Mouse (Mus musculus) cerebellum, adult 11 months (tissue): Measurements from ENCODE around the gene Dgcr8.

Source experiments
- DNase-seq: peaks from one replicate; pipeline ENCODE4 v3.0.0; 2022

The Dgcr8 gene

GRCm38 (mm10) chr16:18248433-18249363 is 40.3 kb downstream of the Dgcr8 start, which contains the start of the genes Trmt2a and Ranbp1:
Trmt2a (plus strand) TSS chr16:18248679.
Ranbp1 (minus strand) TSS chr16:18248732.
- DNase-seq = peak; percentile 97

- DNase-seq = no peak
These were observed 41.3 kb downstream of the Dgcr8 start for GRCm38 (mm10) chr16:18247521-18248399.

- DNase-seq = no peak
These were observed 47.5 kb downstream of the Dgcr8 start for GRCm38 (mm10) chr16:18241581-18241980.

GRCm38 (mm10) chr16:18236676-18237501 is 52.2 kb downstream of the Dgcr8 start:
- no peak for DNase-seq

GRCm38 (mm10) chr16:18235389-18236065 is 53.5 kb downstream of the Dgcr8 start:
- DNase-seq = peak; percentile 52

GRCm38 (mm10) chr16:18234671-18235388 is 54.2 kb downstream of the Dgcr8 start, which contains the start of gene Zdhhc8:
Zdhhc8 (minus strand) TSS chr16:18235136.
- peak; percentile 67 for DNase-seq

GRCm38 (mm10) chr16:18233919-18234670 is 55.0 kb downstream of the Dgcr8 start:
- no peak for DNase-seq

GRCm38 (mm10) chr16:18233451-18233850 is 55.6 kb downstream of the Dgcr8 start:
- no peak for DNase-seq

GRCm38 (mm10) chr16:18231451-18231850 is 57.6 kb downstream of the Dgcr8 start:
- DNase-seq = no peak

- no peak for DNase-seq
These were observed 58.0 kb downstream of the Dgcr8 start for GRCm38 (mm10) chr16:18231047-18231446.

- no peak for DNase-seq
These were observed 58.4 kb downstream of the Dgcr8 start for GRCm38 (mm10) chr16:18230617-18231016.

GRCm38 (mm10) chr16:18229622-18230021 is 59.4 kb downstream of the Dgcr8 start:
- DNase-seq = peak; percentile 66

GRCm38 (mm10) chr16:18228856-18229255 is 60.2 kb downstream of the Dgcr8 start:
- peak; percentile 66 for DNase-seq

GRCm38 (mm10) chr16:18227897-18228422 is 61.1 kb downstream of the Dgcr8 start:
- no peak for DNase-seq

GRCm38 (mm10) chr16:18227187-18227586 is 61.9 kb downstream of the Dgcr8 start:
- DNase-seq = no peak

- DNase-seq = no peak
These were observed 66.9 kb downstream of the Dgcr8 start for GRCm38 (mm10) chr16:18222188-18222587.

- DNase-seq = no peak
These were observed 67.5 kb downstream of the Dgcr8 start for GRCm38 (mm10) chr16:18221543-18221898.

- DNase-seq = no peak
These were observed 68.0 kb downstream of the Dgcr8 start for GRCm38 (mm10) chr16:18220856-18221542.

GRCm38 (mm10) chr16:18220001-18220400 is 69.0 kb downstream of the Dgcr8 start:
- no peak for DNase-seq
